Mouse (Mus musculus): ENCODE measurements around the gene Mdm2. TPM values are rescaled to one million over a fixed set of nuclear protein-coding genes. Genes with fewer than 3 reads are reported as not detected.
"Not testable (repeated sequence)": the region's sequence is repeated elsewhere in the genome, so short reads cannot be mapped to it uniquely, and the experiment has no call there.

The Mdm2 gene
- polyA plus RNA-seq, 1 experiment from 2014 or later: 56.0 TPM

DNA sequence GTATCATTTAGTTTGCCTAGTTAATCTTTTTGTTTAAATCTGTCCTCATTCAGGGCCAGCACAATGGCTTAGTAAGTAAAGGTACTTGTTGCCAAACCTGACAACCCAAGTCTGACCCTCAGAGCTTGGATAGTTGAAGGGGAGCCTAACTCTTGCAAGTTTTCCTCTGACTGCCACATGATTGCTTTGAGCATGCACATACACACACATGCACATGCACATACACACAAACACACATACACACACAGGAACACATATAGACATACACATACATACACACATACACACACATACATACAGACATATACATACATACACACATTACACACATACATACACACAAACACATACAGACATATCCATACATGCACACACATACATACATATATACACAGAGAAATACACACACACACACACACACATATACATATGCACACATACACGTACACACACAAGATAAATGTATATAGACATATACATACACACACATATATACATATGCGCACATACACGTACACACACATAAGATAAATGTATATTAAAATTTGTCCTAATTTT lies 14.3 kb upstream of the Mdm2 start:
- Histone ChIP-seq H3K9ac (ENCODE audit: low read depth, low read length) (no peak overlapping the region), H3K27ac (ENCODE audit: low read depth, low read length) (no peak overlapping the region), H3K36me3 (ENCODE audit: control insufficient read depth, insufficient read depth, low read length) (no peaks in the 10 kb centered on the region), H3K4me3 (ENCODE audit: low read depth, low read length) (no peak overlapping the region), H3K4me1 (replicated peaks; ENCODE audit: control insufficient read depth, insufficient read depth, low read length) (no peaks in the 10 kb centered on the region; the same call in 1 of the 2 replicates), H3K4me2 (no peak overlapping the region), H3K9me3 (ENCODE audit: control insufficient read depth, low read length) (no peaks in the 10 kb centered on the region), H3K27me3 (replicated peaks; ENCODE audit: control insufficient read depth, insufficient read depth, low read length) (no peaks in the 10 kb centered on the region)
- no peak for ATAC-seq (replicated peaks; ENCODE audit: low FRiP score)
- WGBS: 87% methylated on average over 3 of the region's 3 CpGs
- no peak for DNase-seq (ENCODE audit: low spot score)

DNA sequence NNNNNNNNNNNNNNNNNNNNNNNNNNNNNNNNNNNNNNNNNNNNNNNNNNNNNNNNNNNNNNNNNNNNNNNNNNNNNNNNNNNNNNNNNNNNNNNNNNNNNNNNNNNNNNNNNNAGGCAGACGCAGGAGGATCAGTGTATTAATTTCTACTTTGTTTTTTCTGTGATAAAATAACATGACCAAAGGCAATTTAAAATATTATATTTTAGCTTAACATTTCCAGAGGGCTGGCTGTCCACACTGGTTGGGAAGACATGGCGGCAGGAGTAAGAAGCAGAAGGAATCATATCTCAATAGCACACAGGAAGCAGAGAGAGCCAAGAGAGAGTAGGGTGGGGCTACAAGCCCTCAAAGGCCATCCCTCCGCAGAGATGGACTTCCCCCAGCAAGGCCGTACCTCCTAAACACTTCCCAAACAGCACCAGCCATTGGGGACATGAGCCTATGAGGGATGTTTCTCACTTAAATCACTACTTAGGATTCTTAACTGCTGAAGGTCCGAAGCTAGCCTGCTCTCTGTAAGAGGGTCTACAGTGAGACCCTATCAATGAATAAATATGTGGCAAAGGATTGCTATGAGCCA lies 13.7 kb upstream of the Mdm2 start:
- Histone ChIP-seq H3K9me3 (ENCODE audit: control insufficient read depth, low read length) (no peaks in the 10 kb centered on the region), H3K36me3 (ENCODE audit: control insufficient read depth, insufficient read depth, low read length) (no peaks in the 10 kb centered on the region), H3K4me1 (replicated peaks; ENCODE audit: control insufficient read depth, insufficient read depth, low read length) (no peaks in the 10 kb centered on the region; the same call in 1 of the 2 replicates), H3K27me3 (replicated peaks; ENCODE audit: control insufficient read depth, insufficient read depth, low read length) (no peaks in the 10 kb centered on the region), H3K9ac (ENCODE audit: low read depth, low read length) (no peak overlapping the region), H3K4me2 (no peak overlapping the region), H3K4me3 (ENCODE audit: low read depth, low read length) (no peak overlapping the region), H3K27ac (ENCODE audit: low read depth, low read length) (no peak overlapping the region)
- no peak for DNase-seq (ENCODE audit: low spot score)
- no peak for ATAC-seq (replicated peaks; ENCODE audit: low FRiP score)
- 61% methylated on average over 5 of the region's 5 CpGs for WGBS

DNA sequence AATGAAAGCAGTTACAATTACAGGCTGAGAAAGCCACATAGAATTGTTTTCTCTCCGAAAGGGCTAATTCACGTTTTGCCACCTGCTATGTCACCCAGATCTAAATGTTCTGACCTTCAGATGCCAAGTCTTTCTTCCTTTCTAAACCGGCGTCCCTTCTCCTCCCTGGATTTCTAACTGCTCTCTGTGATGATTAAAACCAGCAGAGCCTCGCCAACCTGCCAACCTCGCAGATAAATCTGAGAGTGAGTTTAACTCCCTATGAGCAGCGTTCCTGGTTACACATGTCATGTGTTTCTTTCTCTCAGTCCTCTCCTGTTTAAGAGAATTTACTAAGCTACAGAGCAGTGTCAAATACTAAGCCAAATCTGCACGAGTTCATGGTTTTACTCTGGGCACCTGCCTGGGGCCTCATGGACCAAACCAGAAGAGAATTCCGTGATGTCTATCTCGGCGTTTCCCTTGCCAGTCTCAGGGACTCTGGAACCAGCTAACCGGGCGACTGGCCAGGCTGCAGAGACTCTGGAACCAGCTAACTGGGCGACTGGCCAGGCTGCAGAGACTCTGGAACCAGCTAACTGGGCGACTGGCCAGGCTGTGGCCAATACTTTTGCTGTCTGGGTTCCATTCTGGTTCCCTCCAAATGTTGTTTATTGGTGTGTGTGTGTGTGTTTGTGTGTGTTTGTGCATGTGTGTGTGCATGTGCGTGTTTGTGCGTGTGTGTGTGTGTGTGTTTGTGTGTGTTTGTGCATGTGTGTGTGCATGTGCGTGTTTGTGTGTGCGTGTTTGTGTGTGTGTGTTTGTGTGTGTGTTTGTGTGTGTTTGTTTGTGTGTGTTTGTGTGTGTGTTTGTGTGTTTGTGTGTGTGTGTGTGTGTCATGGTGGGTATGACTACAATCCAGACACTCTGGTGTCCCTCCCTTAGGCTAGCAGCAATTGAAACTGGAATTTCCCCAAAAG lies 7.9 kb upstream of the Mdm2 start:
- Histone ChIP-seq H3K9me3 (ENCODE audit: control insufficient read depth, low read length) (no peaks in the 10 kb centered on the region), H3K36me3 (ENCODE audit: control insufficient read depth, insufficient read depth, low read length) (no peaks in the 10 kb centered on the region), H3K27ac (ENCODE audit: low read depth, low read length) (no peak overlapping the region), H3K9ac (ENCODE audit: low read depth, low read length) (no peak overlapping the region), H3K4me1 (replicated peaks; ENCODE audit: control insufficient read depth, insufficient read depth, low read length) (0 out of 2 replicates have a peak, but pooled peaks cover 3% of the 10 kb centered on the region), H3K4me3 (ENCODE audit: low read depth, low read length) (no peak overlapping the region), H3K4me2 (no peak overlapping the region), H3K27me3 (replicated peaks; ENCODE audit: control insufficient read depth, insufficient read depth, low read length) (no peaks in the 10 kb centered on the region)
- DNase-seq (ENCODE audit: low spot score) (no peak), ATAC-seq (replicated peaks; ENCODE audit: low FRiP score) (no peak)
- WGBS: 67% methylated on average over 19 of the region's 19 CpGs

DNA sequence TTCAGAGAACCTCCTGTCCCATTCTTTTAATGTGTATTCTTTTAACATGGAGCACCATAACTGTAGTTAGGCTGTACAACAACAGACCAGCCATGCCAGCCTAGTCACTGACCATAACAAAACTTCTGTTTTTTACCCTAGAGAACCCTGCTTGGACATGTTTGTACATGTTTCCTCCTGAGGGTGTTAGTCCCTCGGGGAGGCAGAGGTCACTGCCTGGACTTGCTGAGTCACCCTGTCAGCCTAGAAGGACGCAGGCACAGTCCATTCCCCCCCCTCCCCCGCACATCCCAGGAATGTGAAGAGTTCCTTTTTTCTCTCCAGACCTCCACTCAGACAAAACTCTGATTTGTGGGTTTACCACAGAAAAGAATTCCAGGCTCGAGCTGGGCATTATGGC lies 7.0 kb upstream of the Mdm2 start:
- Histone ChIP-seq H3K9me3 (ENCODE audit: control insufficient read depth, low read length) (no peaks in the 10 kb centered on the region), H3K4me1 (replicated peaks; ENCODE audit: control insufficient read depth, insufficient read depth, low read length) (0 out of 2 replicates have a peak, but pooled peaks cover 3% of the 10 kb centered on the region), H3K4me2 (no peak overlapping the region), H3K4me3 (ENCODE audit: low read depth, low read length) (no peak overlapping the region), H3K36me3 (ENCODE audit: control insufficient read depth, insufficient read depth, low read length) (no peaks in the 10 kb centered on the region), H3K27me3 (replicated peaks; ENCODE audit: control insufficient read depth, insufficient read depth, low read length) (no peaks in the 10 kb centered on the region), H3K9ac (ENCODE audit: low read depth, low read length) (no peak overlapping the region), H3K27ac (ENCODE audit: low read depth, low read length) (no peak overlapping the region)
- DNase-seq (ENCODE audit: low spot score) (no peak), ATAC-seq (replicated peaks; ENCODE audit: low FRiP score) (peak; percentile 54; the same call in 1 of the 2 replicates)
- 11% methylated on average over 4 of the region's 4 CpGs for WGBS

DNA sequence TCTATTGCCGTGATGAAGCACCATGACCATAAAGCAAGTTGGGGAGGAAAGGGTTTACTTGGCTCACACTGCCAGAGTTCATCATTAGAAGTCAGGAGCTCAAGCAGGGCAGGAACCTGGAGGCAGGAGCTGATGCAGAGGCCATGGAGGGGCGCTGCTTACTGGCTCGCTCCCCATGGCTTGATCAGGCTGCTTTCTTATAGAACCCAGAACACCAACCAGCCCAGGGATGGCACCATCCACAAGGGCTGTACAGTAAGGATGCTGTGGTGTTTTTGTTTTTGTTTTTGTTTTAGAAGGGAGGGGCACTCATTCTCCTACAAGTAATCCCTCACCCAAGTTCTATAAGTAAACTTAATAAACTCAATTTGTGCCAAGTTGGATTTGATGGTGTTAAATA lies 6.1 kb upstream of the Mdm2 start:
- H3K27ac ChIP-seq (ENCODE audit: low read depth, low read length): no peak overlapping the region
- 89% methylated on average over 3 of the region's 3 CpGs for WGBS
- ATAC-seq (replicated peaks; ENCODE audit: low FRiP score): no peak

DNA sequence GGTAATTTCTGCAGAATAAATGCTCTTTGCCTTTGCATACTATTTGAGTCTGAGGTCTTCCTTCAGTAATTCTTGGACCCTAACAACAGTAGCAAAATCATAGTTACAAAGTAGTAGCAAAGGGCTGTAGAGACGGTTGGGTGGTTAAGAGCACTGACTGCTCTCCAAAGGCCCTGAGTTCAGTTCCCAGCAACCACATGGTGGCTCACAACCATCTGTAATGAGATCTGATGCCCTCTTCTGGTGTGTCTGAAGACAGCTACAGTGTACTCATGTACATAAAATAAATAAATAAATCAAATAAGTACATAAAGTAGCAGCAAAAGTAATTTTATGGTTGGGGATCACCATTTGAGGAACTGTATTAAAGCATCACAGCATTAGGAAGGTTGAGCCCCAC lies 5.1 kb upstream of the Mdm2 start:
- WGBS: 90% methylated on average over 1 of the region's 1 CpGs
- H3K4me3 ChIP-seq (ENCODE audit: low read depth, low read length); H3K27ac ChIP-seq (ENCODE audit: low read depth, low read length); H3K9ac ChIP-seq (ENCODE audit: low read depth, low read length); H3K4me1 ChIP-seq (replicated peaks; ENCODE audit: control insufficient read depth, insufficient read depth, low read length); H3K36me3 ChIP-seq (ENCODE audit: control insufficient read depth, insufficient read depth, low read length); H3K4me2 ChIP-seq; H3K27me3 ChIP-seq (replicated peaks; ENCODE audit: control insufficient read depth, insufficient read depth, low read length); H3K9me3 ChIP-seq (ENCODE audit: control insufficient read depth, low read length); DNase-seq (ENCODE audit: low spot score); ATAC-seq (replicated peaks; ENCODE audit: low FRiP score): not testable (repeated sequence)

More for the DNA sequence above, 6.1 kb upstream of the Mdm2 start:
- no peaks in the 10 kb centered on the region for H3K9me3 ChIP-seq (ENCODE audit: control insufficient read depth, low read length)
- 0 out of 2 replicates have a peak, but pooled peaks cover 3% of the 10 kb centered on the region for H3K4me1 ChIP-seq (replicated peaks; ENCODE audit: control insufficient read depth, insufficient read depth, low read length)
- H3K36me3 ChIP-seq (ENCODE audit: control insufficient read depth, insufficient read depth, low read length): no peaks in the 10 kb centered on the region
- H3K4me3 ChIP-seq (ENCODE audit: low read depth, low read length): no peak overlapping the region
- H3K4me2 ChIP-seq: no peak overlapping the region
- H3K9ac ChIP-seq (ENCODE audit: low read depth, low read length): no peak overlapping the region
- DNase-seq (ENCODE audit: low spot score): no peak
- no peaks in the 10 kb centered on the region for H3K27me3 ChIP-seq (replicated peaks; ENCODE audit: control insufficient read depth, insufficient read depth, low read length)

DNA sequence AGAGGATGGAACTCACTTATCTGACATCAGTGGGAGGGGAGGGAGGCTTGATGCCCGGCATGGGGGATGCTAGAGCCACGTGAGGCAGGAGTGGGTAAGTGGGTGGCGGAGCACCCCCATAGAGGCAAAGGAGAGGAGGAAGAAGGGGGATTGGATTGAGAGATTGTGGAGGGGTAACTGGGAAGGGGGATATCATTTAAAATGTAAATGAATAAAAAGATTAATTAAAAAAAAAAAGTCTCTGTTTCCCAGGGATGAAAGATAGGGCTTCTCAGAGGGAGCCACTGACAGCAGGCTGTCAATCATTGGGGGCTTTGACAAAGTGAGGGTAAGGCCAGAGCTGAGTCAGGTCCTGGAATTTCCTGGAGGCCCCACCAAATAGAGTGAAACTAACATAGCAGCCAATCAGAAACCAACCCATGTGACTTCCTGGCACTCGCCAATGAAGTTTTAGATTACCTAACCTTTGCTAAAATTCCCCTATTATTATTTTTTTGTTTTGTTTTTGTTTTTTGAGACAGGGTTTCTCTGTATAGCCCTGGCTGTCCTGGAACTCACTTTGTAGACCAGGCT lies 4.5 kb upstream of the Mdm2 start:
- H3K4me3 ChIP-seq (ENCODE audit: low read depth, low read length): no peak overlapping the region
- no peaks in the 10 kb centered on the region for H3K36me3 ChIP-seq (ENCODE audit: control insufficient read depth, insufficient read depth, low read length)
- H3K9me3 ChIP-seq (ENCODE audit: control insufficient read depth, low read length): no peaks in the 10 kb centered on the region
- no peak overlapping the region for H3K4me2 ChIP-seq
- H3K4me1 ChIP-seq (replicated peaks; ENCODE audit: control insufficient read depth, insufficient read depth, low read length): 0 out of 2 replicates have a peak, but pooled peaks cover 3% of the 10 kb centered on the region
- ATAC-seq (replicated peaks; ENCODE audit: low FRiP score) (no peak), DNase-seq (ENCODE audit: low spot score) (no peak)
- no peaks in the 10 kb centered on the region for H3K27me3 ChIP-seq (replicated peaks; ENCODE audit: control insufficient read depth, insufficient read depth, low read length)
- no peak overlapping the region for H3K9ac ChIP-seq (ENCODE audit: low read depth, low read length)
- WGBS: 61% methylated on average over 4 of the region's 4 CpGs
- no peak overlapping the region for H3K27ac ChIP-seq (ENCODE audit: low read depth, low read length)

DNA sequence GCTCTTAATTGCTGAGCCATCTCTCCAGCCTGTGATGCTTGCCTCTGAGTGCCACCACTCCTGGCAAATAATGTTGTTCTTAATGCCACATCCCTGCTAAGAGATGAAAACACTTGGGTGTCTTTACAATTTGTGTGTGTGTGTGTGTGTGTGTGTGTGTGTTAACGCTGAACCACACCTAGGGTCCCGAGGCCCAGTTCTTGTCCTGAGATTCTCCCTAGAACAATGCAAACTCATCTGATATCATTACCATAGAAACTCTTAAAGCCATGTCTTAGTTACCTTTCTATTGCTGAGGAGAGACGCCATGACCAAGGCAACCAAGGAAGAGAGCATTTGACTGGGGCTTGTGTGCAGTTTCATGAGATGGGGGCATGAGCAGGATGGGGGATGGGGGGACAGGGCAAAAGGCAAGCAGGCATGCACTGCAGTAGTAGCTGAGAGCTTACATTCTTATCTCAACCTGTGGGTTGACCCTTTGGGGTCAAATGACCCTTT lies 3.5 kb upstream of the Mdm2 start:
- Histone ChIP-seq H3K9me3 (ENCODE audit: control insufficient read depth, low read length) (no peaks in the 10 kb centered on the region), H3K4me3 (ENCODE audit: low read depth, low read length) (no peak overlapping the region), H3K27ac (ENCODE audit: low read depth, low read length) (no peak overlapping the region), H3K27me3 (replicated peaks; ENCODE audit: control insufficient read depth, insufficient read depth, low read length) (no peaks in the 10 kb centered on the region), H3K9ac (ENCODE audit: low read depth, low read length) (no peak overlapping the region), H3K4me1 (replicated peaks; ENCODE audit: control insufficient read depth, insufficient read depth, low read length) (peaks cover 3% of the 10 kb centered on the region; the same call in 1 of the 2 replicates), H3K36me3 (ENCODE audit: control insufficient read depth, insufficient read depth, low read length) (no peaks in the 10 kb centered on the region), H3K4me2 (no peak overlapping the region)
- WGBS: 79% methylated on average over 3 of the region's 3 CpGs
- ATAC-seq (replicated peaks; ENCODE audit: low FRiP score): no peak
- no peak for DNase-seq (ENCODE audit: low spot score)
